Mouse (Mus musculus): Measurements from ENCODE around the gene Lsamp. TPM values are rescaled to one million over a fixed set of nuclear protein-coding genes. Genes with fewer than 3 reads are reported as not detected.

The Lsamp gene
- polyA plus RNA-seq, 1 experiment = not detected

DNA sequence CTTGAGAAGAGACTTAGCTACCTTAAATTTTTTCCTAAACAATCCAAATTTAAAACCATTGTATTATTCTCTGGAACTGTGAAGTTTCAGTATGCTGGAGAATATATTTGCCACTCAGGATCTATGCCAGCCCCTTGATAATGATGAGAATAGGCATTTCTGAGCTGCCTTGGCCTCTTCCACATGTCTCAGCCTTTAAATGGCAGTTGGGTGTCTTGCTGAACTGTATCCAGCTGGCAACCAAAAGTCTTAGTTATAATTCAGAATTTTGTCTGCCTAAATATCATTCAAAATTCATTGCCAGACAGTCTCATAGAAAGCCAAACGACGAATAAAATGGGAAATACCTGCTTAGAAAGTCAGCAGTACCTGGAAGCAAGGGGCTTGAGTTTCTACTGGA is 332.0 kb downstream of the Lsamp start:
- Histone ChIP-seq H3K36me3 (ENCODE audit: control insufficient read depth) (no peaks in the 10 kb centered on the region), H3K4me3 (replicated peaks) (no peak overlapping the region), H3K27me3 (ENCODE audit: control insufficient read depth) (no peaks in the 10 kb centered on the region), H3K4me1 (ENCODE audit: control insufficient read depth) (no peaks in the 10 kb centered on the region), H3K9me3 (ENCODE audit: control insufficient read depth, low read length) (no peaks in the 10 kb centered on the region; the same call in 1 of the 2 replicates)
- no peak for TF ChIP-seq TAL1 (IDR thresholded peaks at IDR 0.05; ENCODE audit: low read length)
- TF ChIP-seq GATA1 (IDR thresholded peaks at IDR 0.05; ENCODE audit: low read length) = no peak

DNA sequence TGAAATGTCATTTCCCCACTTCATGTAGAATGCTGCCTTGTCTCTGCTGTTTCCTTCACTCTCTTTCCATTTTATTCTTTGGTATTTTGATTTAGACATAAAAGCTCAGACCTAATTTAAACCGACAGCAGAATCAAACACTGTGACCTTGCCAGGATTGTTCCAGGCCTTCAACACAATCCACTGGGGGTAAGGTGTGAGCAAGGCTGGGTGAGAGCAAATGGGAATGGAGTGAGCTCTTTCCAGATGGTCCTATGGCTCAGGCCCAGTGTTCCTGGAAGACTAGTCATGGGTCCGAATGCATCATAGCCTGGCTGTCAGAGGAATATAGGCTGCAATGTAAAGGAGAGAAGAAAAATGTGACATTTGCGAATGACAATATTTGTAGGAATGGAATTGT is 340.6 kb downstream of the Lsamp start:
- H3K4me1 ChIP-seq (ENCODE audit: control insufficient read depth) = no peaks in the 10 kb centered on the region
- H3K36me3 ChIP-seq (ENCODE audit: control insufficient read depth) = no peaks in the 10 kb centered on the region
- no peak overlapping the region for H3K4me3 ChIP-seq (replicated peaks)
- TF ChIP-seq TAL1 (IDR thresholded peaks at IDR 0.05; ENCODE audit: low read length) = no peak
- no peak for TF ChIP-seq GATA1 (IDR thresholded peaks at IDR 0.05; ENCODE audit: low read length)
- no peaks in the 10 kb centered on the region for H3K27me3 ChIP-seq (ENCODE audit: control insufficient read depth)
- peaks cover 4% of the 10 kb centered on the region; the same call in 1 of the 2 replicates for H3K9me3 ChIP-seq (ENCODE audit: control insufficient read depth, low read length)

DNA sequence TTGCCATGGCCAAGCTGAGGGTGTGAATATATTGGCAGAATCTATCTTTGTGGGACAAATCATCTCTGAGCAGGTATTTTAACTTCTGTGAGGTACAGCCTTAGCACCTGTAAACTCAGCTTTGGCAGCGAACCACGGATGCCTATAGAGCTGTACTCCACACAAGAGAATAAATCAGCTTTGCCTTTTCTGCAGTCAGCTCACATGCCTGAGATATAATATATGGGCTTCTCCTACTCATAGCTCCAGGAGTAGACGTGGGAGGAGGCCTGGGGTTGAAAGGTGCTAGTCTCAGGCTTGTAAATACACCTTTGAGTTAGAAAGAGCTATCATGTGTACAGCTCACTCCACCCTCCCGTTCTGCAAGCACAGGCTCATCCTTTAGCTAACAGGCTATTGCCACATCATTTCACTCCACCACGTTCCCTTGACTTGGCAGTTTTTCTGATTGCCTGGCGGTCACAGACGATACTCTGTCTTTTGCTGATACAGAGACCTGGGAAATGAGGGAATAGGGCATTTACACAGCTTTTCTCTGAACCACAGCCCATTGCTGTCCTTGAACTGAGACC is 344.2 kb downstream of the Lsamp start:
- Histone ChIP-seq H3K4me3 (replicated peaks) (no peak overlapping the region), H3K9me3 (ENCODE audit: control insufficient read depth, low read length) (peaks cover 4% of the 10 kb centered on the region; the same call in 1 of the 2 replicates), H3K4me1 (ENCODE audit: control insufficient read depth) (no peaks in the 10 kb centered on the region), H3K36me3 (ENCODE audit: control insufficient read depth) (no peaks in the 10 kb centered on the region), H3K27me3 (ENCODE audit: control insufficient read depth) (no peaks in the 10 kb centered on the region)
- no peak for TF ChIP-seq GATA1 (IDR thresholded peaks at IDR 0.05; ENCODE audit: low read length)
- TF ChIP-seq TAL1 (IDR thresholded peaks at IDR 0.05; ENCODE audit: low read length) = no peak

DNA sequence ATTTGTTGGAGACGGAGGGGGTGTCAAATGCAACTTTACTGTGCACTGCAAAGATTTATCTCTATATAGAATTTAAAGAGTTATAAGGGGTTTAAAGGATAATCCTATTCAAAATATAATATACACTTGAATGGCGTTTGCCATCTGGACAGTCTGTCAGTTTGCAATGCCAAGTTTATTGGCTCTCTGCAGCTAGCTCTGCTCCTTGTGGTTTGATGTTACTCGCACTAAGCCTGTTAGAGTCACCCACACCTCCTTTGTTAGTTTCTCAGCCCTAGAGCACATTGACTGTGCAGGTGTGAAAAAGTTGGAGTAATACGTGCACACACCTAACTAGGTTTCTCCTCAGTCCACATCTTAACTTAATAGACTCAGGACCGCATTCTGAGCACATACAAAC is 385.5 kb downstream of the Lsamp start:
- Histone ChIP-seq H3K4me1 (ENCODE audit: control insufficient read depth) (no peaks in the 10 kb centered on the region), H3K9me3 (ENCODE audit: control insufficient read depth, low read length) (peaks cover 2% of the 10 kb centered on the region; the same call in 1 of the 2 replicates)
- no peak for TF ChIP-seq TAL1 (IDR thresholded peaks at IDR 0.05; ENCODE audit: low read length)
- TF ChIP-seq GATA1 (IDR thresholded peaks at IDR 0.05; ENCODE audit: low read length) = no peak

DNA sequence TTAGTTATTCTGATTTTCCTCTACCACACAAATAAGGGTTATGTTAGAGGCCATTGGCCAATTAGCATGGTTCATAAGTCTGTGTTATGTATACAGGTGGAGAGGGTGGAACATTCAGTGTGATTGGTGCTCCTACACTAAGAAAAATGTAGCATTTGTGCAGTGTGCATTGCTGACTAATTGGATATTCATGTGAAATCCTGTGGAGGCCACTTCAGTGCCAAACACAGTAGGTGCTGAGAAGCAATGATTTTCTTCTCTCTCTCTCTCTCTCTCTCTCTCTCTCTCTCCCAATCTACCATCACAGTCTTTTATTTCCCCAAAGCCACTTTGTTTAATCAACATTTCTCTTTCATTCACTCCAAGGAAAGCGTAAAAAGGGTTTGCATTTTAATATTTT is 387.1 kb downstream of the Lsamp start:
- no peak for TF ChIP-seq TAL1 (IDR thresholded peaks at IDR 0.05; ENCODE audit: low read length)
- TF ChIP-seq GATA1 (IDR thresholded peaks at IDR 0.05; ENCODE audit: low read length) = no peak
- Histone ChIP-seq H3K4me3 (replicated peaks) (no peak overlapping the region), H3K4me1 (ENCODE audit: control insufficient read depth) (no peaks in the 10 kb centered on the region), H3K36me3 (ENCODE audit: control insufficient read depth) (no peaks in the 10 kb centered on the region), H3K9me3 (ENCODE audit: control insufficient read depth, low read length) (peaks cover 2% of the 10 kb centered on the region; the same call in 1 of the 2 replicates), H3K27me3 (ENCODE audit: control insufficient read depth) (no peaks in the 10 kb centered on the region)

More for the DNA sequence above, 385.5 kb downstream of the Lsamp start:
- Histone ChIP-seq H3K4me3 (replicated peaks) (no peak overlapping the region), H3K36me3 (ENCODE audit: control insufficient read depth) (no peaks in the 10 kb centered on the region), H3K27me3 (ENCODE audit: control insufficient read depth) (no peaks in the 10 kb centered on the region)

DNA sequence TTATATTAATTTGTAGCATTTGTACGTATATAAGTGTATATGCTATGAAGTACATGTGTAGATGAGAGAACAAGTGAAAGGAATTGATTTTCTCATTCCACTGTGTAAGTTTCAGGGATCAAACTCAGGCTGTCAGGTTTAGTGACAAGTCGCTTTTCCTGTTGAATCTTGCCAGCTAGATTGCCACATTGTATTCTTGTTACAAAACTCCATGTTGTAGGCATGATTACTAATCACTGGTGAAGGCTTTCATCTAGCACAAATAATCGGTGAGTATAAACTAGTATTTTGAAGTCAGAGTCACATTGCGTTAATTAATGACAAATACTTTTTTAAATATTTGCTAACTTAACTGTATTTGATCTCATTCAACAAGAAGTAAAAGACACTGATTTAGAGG is 391.2 kb downstream of the Lsamp start:
- Histone ChIP-seq H3K36me3 (ENCODE audit: control insufficient read depth) (no peaks in the 10 kb centered on the region), H3K27me3 (ENCODE audit: control insufficient read depth) (no peaks in the 10 kb centered on the region), H3K4me1 (ENCODE audit: control insufficient read depth) (no peaks in the 10 kb centered on the region), H3K9me3 (ENCODE audit: control insufficient read depth, low read length) (no peaks in the 10 kb centered on the region; the same call in 1 of the 2 replicates), H3K4me3 (replicated peaks) (no peak overlapping the region)
- no peak for TF ChIP-seq TAL1 (IDR thresholded peaks at IDR 0.05; ENCODE audit: low read length)
- no peak for TF ChIP-seq GATA1 (IDR thresholded peaks at IDR 0.05; ENCODE audit: low read length)

DNA sequence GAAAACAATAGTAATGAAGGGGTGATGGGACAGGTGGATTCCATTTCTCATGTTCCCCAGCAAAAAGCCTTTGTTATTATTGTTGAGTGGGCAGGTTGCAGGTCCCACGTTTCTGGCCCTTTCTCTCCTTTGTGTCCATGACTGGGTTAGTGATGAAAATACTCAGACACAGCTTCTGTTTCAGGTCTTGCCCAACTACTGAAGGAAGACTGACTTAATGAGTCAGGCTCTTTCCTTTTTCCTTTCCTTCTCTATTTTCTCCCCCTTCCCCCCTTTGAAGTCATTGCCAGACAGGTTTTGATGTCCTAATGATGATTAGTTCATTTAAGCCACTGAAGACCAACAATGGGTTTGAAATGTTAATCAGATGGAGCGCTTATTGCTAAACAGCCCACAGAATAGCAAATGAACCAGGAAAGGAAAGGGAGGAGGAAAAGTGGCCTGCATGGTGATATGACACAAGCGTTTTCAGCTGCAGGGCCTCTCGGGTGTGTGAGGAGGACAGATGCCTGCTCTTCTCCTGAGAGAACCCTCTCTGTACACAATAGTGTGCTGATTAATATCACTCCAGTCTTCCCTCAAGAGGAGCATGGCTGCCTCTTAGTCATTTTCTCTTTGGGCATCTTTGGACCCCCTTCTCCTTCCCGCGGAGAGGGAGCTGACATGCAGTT is 393.1 kb downstream of the Lsamp start:
- H3K4me1 ChIP-seq (ENCODE audit: control insufficient read depth) = no peaks in the 10 kb centered on the region
- TF ChIP-seq GATA1 (IDR thresholded peaks at IDR 0.05; ENCODE audit: low read length) (no peak), TAL1 (IDR thresholded peaks at IDR 0.05; ENCODE audit: low read length) (no peak)
- H3K9me3 ChIP-seq (ENCODE audit: control insufficient read depth, low read length) = no peaks in the 10 kb centered on the region; the same call in 1 of the 2 replicates
- no peaks in the 10 kb centered on the region for H3K36me3 ChIP-seq (ENCODE audit: control insufficient read depth)
- H3K27me3 ChIP-seq (ENCODE audit: control insufficient read depth) = no peaks in the 10 kb centered on the region
- no peak overlapping the region for H3K4me3 ChIP-seq (replicated peaks)

DNA sequence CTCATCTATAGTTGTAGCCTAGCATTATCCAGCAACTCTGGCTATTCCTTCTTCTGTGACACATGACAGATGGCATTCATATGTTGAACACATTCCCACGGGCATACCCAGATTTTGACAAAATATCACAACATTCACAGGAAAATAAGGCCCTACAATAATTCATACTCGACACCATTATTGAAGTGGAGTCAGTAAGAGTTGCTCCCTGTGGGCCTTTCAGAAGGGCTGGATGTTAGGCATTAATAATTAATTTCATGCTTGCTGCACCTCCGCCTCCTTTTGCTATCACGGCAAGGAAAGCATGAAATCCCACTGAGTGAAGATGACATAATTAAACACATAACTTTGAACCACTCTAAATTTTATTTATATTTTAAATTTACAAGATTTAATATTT is 407.9 kb downstream of the Lsamp start:
- Histone ChIP-seq H3K27me3 (ENCODE audit: control insufficient read depth) (no peaks in the 10 kb centered on the region), H3K36me3 (ENCODE audit: control insufficient read depth) (no peaks in the 10 kb centered on the region), H3K4me3 (replicated peaks) (no peak overlapping the region), H3K4me1 (ENCODE audit: control insufficient read depth) (no peaks in the 10 kb centered on the region), H3K9me3 (ENCODE audit: control insufficient read depth, low read length) (no peaks in the 10 kb centered on the region)
- no peak for TF ChIP-seq TAL1 (IDR thresholded peaks at IDR 0.05; ENCODE audit: low read length)
- no peak for TF ChIP-seq GATA1 (IDR thresholded peaks at IDR 0.05; ENCODE audit: low read length)

DNA sequence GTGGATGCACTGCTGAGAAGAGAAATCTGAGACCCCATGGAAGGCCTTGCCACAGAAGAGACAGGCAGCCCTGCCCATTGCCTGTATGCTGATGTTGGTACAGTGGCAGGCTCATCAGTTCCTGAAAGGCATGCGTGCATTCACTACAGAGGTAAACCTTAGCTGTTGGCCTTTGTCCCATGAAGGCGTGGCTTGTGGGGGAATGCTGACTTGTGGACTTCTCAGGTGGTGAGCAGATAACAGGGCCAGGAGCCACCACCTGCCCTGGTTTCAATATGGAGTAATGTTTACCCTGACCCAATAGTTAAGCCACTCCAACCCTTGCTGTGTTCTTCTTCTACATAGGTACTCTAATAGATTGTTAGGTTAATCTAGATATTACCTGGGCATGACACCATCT is 415.4 kb downstream of the Lsamp start:
- no peak overlapping the region for H3K4me3 ChIP-seq (replicated peaks)
- no peak for TF ChIP-seq GATA1 (IDR thresholded peaks at IDR 0.05; ENCODE audit: low read length)
- no peak for TF ChIP-seq TAL1 (IDR thresholded peaks at IDR 0.05; ENCODE audit: low read length)
- H3K4me1 ChIP-seq (ENCODE audit: control insufficient read depth) = no peaks in the 10 kb centered on the region
- H3K9me3 ChIP-seq (ENCODE audit: control insufficient read depth, low read length) = no peaks in the 10 kb centered on the region
- no peaks in the 10 kb centered on the region for H3K27me3 ChIP-seq (ENCODE audit: control insufficient read depth)
- no peaks in the 10 kb centered on the region for H3K36me3 ChIP-seq (ENCODE audit: control insufficient read depth)
